Mouse (Mus musculus) neural tube, embryonic 13.5 days (tissue): ENCODE results near the gene Mef2d. TPM values are rescaled to one million over a fixed set of nuclear protein-coding genes. Genes with fewer than 3 reads are reported as not detected.

Experiments used
- ATAC-seq: fragments of 200-750 bp; cut with Nextera tagmentation; 2 replicates; pipeline ENCODE4 v1.8.0; 2017; ENCODE audit warnings: low read depth, mild to moderate bottlenecking, moderate TSS enrichment, moderate library complexity
- H3K27ac ChIP-seq: fragments of 300-500 bp; sonication (generic); replicated peaks from 2 replicates; pipeline ENCODE4 v1.5.1; 2015; ENCODE audit warnings: moderate library complexity, mild to moderate bottlenecking, inconsistent platforms
- H3K27me3 ChIP-seq: fragments of 300-500 bp; sonication (generic); 2 replicates; pipeline ENCODE4 v1.6.1; 2015; ENCODE audit warnings: mild to moderate bottlenecking, inconsistent platforms
- H3K36me3 ChIP-seq: fragments of 300-500 bp; sonication (generic); 2 replicates; pipeline ENCODE4 v1.6.1; 2015; ENCODE audit warnings: mild to moderate bottlenecking, inconsistent platforms
- H3K4me1 ChIP-seq: fragments of 300-500 bp; sonication (generic); replicated peaks from 2 replicates; pipeline ENCODE4 v1.6.1; 2015; ENCODE audit warnings: inconsistent platforms
- H3K4me2 ChIP-seq: fragments of 300-500 bp; sonication (generic); 2 replicates; pipeline ENCODE4 v1.6.1; 2015; ENCODE audit warnings: inconsistent platforms, mild to moderate bottlenecking, moderate library complexity
- H3K4me3 ChIP-seq: fragments of 300-500 bp; sonication (generic); 2 replicates; pipeline ENCODE4 v1.5.1; 2015; ENCODE audit warnings: mild to moderate bottlenecking, inconsistent platforms
- H3K9ac ChIP-seq: fragments of 300-500 bp; sonication (generic); 2 replicates; pipeline ENCODE4 v1.6.1; 2015; ENCODE audit warnings: moderate library complexity, mild to moderate bottlenecking, inconsistent platforms
- H3K9me3 ChIP-seq: fragments of 300-500 bp; sonication (generic); 2 replicates; pipeline ENCODE4 v1.6.1; 2016; ENCODE audit warnings: inconsistent platforms
- WGBS: fragments of 180-500 bp; shearing (Covaris S2); methylation state at CpG from one replicate; pipeline ENCODE4 v1.1.7; 2015; 5-methylcytosine and 5-hydroxymethylcytosine counted together
- polyA plus RNA-seq: library from polyadenylated mRNA; unstranded; fragments of >200 nt; fragmentation: Nextera tagmentation; extraction: Ambion mirVana; gene quantifications from 2 replicates; pipeline ENCODE4 v1.2.1, GENCODE M21; 2015

The Mef2d gene
- polyA plus RNA-seq, 1 experiment from 2014 or later, result 15.9 TPM

- Histone ChIP-seq H3K36me3 (0 out of 2 replicates have a peak, but pooled peaks cover 3% of the 10 kb centered on the region), H3K27me3 (peaks cover 82% of the 10 kb centered on the region), H3K4me2 (peak overlapping the region; percentile 88), H3K27ac (peak overlapping the region; percentile 98), H3K4me1 (peaks cover 74% of the 10 kb centered on the region), H3K9ac (peak overlapping the region; percentile 98), H3K4me3 (peak overlapping the region; percentile 82), H3K9me3 (no peaks in the 10 kb centered on the region)
- ATAC-seq, result peak; percentile 24
- WGBS, result under 1% methylated on average over 14 of the region's 14 CpGs
Measured at GRCm38 (mm10) chr3:88206901-88207371, 64.8 kb downstream of the Mef2d start.

- H3K27me3 ChIP-seq, result peaks cover 82% of the 10 kb centered on the region
- H3K36me3 ChIP-seq, result 0 out of 2 replicates have a peak, but pooled peaks cover 3% of the 10 kb centered on the region
- peak overlapping the region; percentile 98 for H3K9ac ChIP-seq
- peak overlapping the region; percentile 98 for H3K27ac ChIP-seq
- WGBS, result under 1% methylated on average over 15 of the region's 15 CpGs
- H3K4me3 ChIP-seq, result peak overlapping the region; percentile 82
- no peak for ATAC-seq
- H3K4me2 ChIP-seq, result peak overlapping the region; percentile 88
- H3K9me3 ChIP-seq, result no peaks in the 10 kb centered on the region
- peaks cover 74% of the 10 kb centered on the region for H3K4me1 ChIP-seq
Measured at GRCm38 (mm10) chr3:88207451-88208100, 65.4 kb downstream of the Mef2d start.

DNA sequence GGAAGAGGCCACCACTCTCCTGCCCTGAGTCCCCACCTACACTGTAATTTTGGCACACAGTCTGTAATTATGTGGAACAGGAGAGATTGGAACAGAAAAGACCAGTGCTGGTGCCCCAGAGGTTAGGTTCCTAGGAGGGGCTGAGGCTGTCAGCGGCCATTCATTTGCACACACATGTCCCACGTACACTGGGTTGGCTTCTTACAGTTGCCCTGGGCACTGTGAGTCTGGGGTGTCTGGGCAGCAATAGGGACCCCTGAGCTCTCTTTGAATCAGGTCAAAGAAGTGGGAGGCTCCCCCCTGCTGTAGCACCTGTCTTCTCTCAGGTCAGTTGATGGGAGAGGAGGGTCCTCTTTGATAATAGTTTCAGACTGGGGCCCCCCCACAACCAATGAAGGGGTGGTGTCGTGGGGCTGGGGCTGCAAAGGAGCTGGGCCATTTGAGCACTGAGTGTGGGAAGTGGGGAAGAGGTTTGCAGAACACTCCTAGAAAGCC, 66.1 kb downstream of the Mef2d start:
- Histone ChIP-seq H3K4me1 (peaks cover 73% of the 10 kb centered on the region), H3K4me3 (peak overlapping the region; percentile 82), H3K27ac (peak overlapping the region; percentile 98), H3K36me3 (0 out of 2 replicates have a peak, but pooled peaks cover 3% of the 10 kb centered on the region), H3K9ac (peak overlapping the region; percentile 98), H3K4me2 (peak overlapping the region; percentile 88), H3K27me3 (peaks cover 82% of the 10 kb centered on the region), H3K9me3 (no peaks in the 10 kb centered on the region)
- WGBS, result 3% methylated on average over 3 of the region's 3 CpGs
- ATAC-seq, result no peak

- ATAC-seq, result no peak
- 2% methylated on average over 6 of the region's 6 CpGs for WGBS
- H3K4me1 ChIP-seq, result peaks cover 67% of the 10 kb centered on the region
- peak overlapping the region; percentile 98 for H3K27ac ChIP-seq
- 0 out of 2 replicates have a peak, but pooled peaks cover 3% of the 10 kb centered on the region for H3K36me3 ChIP-seq
- H3K4me2 ChIP-seq, result peak overlapping the region; percentile 88
- H3K4me3 ChIP-seq, result peak overlapping the region; percentile 82
- no peaks in the 10 kb centered on the region for H3K9me3 ChIP-seq
- peaks cover 72% of the 10 kb centered on the region for H3K27me3 ChIP-seq
- H3K9ac ChIP-seq, result peak overlapping the region; percentile 98
Measured at GRCm38 (mm10) chr3:88209306-88209705, 67.1 kb downstream of the Mef2d start.

DNA sequence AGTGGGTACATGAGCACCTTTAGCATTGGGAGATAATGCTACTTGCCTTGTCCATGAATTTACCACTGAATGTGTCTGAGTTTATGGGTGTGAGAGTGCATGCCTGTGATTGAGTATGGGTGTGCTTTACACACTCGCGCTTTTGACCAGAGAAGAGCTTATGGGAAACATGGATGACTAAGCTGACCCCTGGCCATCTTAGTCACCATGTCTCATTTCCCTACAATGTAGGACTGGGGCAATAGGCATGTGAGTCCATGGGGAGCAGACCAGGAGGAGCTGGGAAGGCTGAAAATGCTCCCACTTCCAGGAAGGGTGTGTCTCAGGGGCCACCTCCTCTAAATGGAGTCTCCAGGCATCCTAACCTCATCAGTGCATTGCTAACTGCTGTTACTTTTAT, 67.9 kb downstream of the Mef2d start:
- Histone ChIP-seq H3K4me2 (peak overlapping the region; percentile 88), H3K27ac (peak overlapping the region; percentile 98), H3K9ac (peak overlapping the region; percentile 98), H3K9me3 (no peaks in the 10 kb centered on the region), H3K27me3 (peaks cover 64% of the 10 kb centered on the region), H3K4me1 (peaks cover 66% of the 10 kb centered on the region), H3K4me3 (peak overlapping the region; percentile 82), H3K36me3 (0 out of 2 replicates have a peak, but pooled peaks cover 10% of the 10 kb centered on the region)
- ATAC-seq, result no peak
- 10% methylated on average over 2 of the region's 2 CpGs for WGBS

- peak overlapping the region; percentile 98 for H3K9ac ChIP-seq
- 9% methylated on average over 2 of the region's 2 CpGs for WGBS
- H3K9me3 ChIP-seq, result no peaks in the 10 kb centered on the region
- peaks cover 56% of the 10 kb centered on the region for H3K27me3 ChIP-seq
- peaks cover 66% of the 10 kb centered on the region for H3K4me1 ChIP-seq
- ATAC-seq, result no peak
- peak overlapping the region; percentile 98 for H3K27ac ChIP-seq
- peaks cover 17% of the 10 kb centered on the region for H3K36me3 ChIP-seq
- peak overlapping the region; percentile 82 for H3K4me3 ChIP-seq
- peak overlapping the region; percentile 88 for H3K4me2 ChIP-seq
Measured at GRCm38 (mm10) chr3:88210918-88211317, 68.7 kb downstream of the Mef2d start.

DNA sequence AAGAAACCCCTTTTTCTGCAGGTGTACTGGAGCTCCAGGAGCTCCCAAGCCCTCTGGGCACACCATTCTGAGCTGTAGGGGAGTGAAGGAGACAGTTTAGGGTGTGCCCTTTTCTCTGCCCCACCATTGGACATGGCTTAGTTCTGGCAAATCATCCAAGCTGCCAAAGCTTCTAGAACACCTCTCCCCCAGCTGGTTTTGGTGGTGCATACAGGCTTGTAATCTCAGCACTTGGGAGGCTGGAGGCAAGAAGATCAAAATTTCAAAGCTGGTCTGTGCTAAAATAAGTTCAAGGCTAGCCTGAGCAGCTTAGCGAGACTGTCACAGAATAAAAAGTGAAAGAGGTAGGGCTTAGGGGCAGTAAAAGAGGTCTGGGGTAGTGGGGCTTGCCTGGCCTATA, 70.2 kb downstream of the Mef2d start:
- Histone ChIP-seq H3K27ac (peak overlapping the region; percentile 98), H3K9ac (peak overlapping the region; percentile 98), H3K27me3 (peaks cover 58% of the 10 kb centered on the region), H3K4me3 (peak overlapping the region; percentile 82), H3K9me3 (no peaks in the 10 kb centered on the region), H3K4me1 (peaks cover 66% of the 10 kb centered on the region), H3K36me3 (peaks cover 20% of the 10 kb centered on the region), H3K4me2 (peak overlapping the region; percentile 88)
- no peak for ATAC-seq
- 0% methylated on average over 1 of the region's 1 CpGs for WGBS

DNA sequence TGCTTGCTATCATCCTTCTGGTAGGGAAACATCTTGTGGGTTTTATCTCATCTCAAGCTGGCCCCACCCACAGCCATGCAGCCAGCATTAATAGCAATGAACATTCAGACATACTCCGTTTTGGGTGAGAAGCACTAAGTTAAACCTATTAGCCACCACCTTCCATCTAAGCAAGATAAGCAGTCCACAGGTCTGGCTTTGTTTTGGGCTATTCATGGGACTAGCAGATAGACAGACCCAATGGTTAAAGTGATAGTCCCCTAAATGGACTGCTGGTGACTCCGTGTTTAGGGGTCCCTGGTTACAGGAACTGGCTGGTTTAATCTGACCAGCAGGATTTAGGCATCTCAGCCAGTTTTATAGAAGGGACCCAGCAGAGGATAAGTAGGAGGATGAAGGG, 70.8 kb downstream of the Mef2d start:
- Histone ChIP-seq H3K36me3 (peaks cover 20% of the 10 kb centered on the region), H3K9me3 (no peaks in the 10 kb centered on the region), H3K9ac (peak overlapping the region; percentile 98), H3K27ac (peak overlapping the region; percentile 98), H3K4me3 (peak overlapping the region; percentile 82), H3K4me1 (peaks cover 71% of the 10 kb centered on the region), H3K4me2 (peak overlapping the region; percentile 88), H3K27me3 (peaks cover 58% of the 10 kb centered on the region)
- 12% methylated on average over 2 of the region's 2 CpGs for WGBS
- ATAC-seq, result no peak

GRCm38 (mm10) chr3:88214197-88214938, 72.2 kb downstream of the Mef2d start:
- peak overlapping the region; percentile 82 for H3K4me3 ChIP-seq
- H3K36me3 ChIP-seq, result peaks cover 20% of the 10 kb centered on the region
- peak; percentile 88 for ATAC-seq
- H3K4me2 ChIP-seq, result peak overlapping the region; percentile 88
- H3K9ac ChIP-seq, result peak overlapping the region; percentile 98
- H3K4me1 ChIP-seq, result peaks cover 84% of the 10 kb centered on the region
- 1% methylated on average over 42 of the region's 42 CpGs for WGBS
- H3K9me3 ChIP-seq, result no peaks in the 10 kb centered on the region
- H3K27ac ChIP-seq, result peak overlapping the region; percentile 98
- H3K27me3 ChIP-seq, result peaks cover 59% of the 10 kb centered on the region

DNA sequence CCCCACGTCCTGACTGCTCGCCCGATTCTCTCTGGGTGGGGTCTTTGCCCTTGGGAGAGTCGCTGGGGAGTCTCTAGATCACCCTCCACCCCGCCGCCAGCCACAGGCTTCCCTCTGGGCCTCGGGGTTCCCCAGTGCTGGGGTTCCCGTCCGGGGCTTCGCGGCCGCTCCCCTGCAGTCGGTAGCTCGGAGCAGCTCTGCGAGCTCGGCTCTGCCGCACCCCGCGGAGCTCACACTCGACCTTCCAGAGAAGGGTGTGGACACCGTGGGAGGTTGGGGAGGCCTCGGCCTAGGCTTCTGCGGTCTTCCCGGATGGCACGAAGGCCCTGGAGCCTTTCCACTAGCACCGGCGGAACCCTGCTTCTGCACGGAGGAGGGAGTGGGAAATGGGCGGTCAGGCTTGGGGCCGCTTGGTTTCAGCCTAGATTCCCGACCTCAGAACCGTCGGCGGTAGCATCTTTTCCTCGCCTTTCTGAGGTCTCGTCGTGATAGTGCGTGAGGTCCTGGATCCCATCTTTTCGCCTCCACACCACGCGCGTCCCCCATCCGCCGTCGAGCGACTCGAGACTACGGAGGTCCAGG, 72.9 kb downstream of the Mef2d start:
- peak overlapping the region; percentile 88 for H3K4me2 ChIP-seq
- 1% methylated on average over 48 of the region's 48 CpGs for WGBS
- H3K27ac ChIP-seq, result peak overlapping the region; percentile 98
- no peaks in the 10 kb centered on the region for H3K9me3 ChIP-seq
- H3K36me3 ChIP-seq, result peaks cover 22% of the 10 kb centered on the region
- peak; percentile 16; the same call in 1 of the 2 replicates for ATAC-seq
- H3K4me1 ChIP-seq, result peaks cover 86% of the 10 kb centered on the region
- peak overlapping the region; percentile 82 for H3K4me3 ChIP-seq
- H3K9ac ChIP-seq, result peak overlapping the region; percentile 98
- H3K27me3 ChIP-seq, result peaks cover 58% of the 10 kb centered on the region

- Histone ChIP-seq H3K9ac (peak overlapping the region; percentile 98), H3K4me1 (peaks cover 86% of the 10 kb centered on the region), H3K4me2 (peak overlapping the region; percentile 88), H3K4me3 (peak overlapping the region; percentile 82), H3K27me3 (peaks cover 58% of the 10 kb centered on the region), H3K27ac (peak overlapping the region; percentile 98), H3K36me3 (peaks cover 28% of the 10 kb centered on the region), H3K9me3 (no peaks in the 10 kb centered on the region)
- no peak for ATAC-seq
- under 1% methylated on average over 22 of the region's 23 CpGs for WGBS
Measured at GRCm38 (mm10) chr3:88215553-88216004, 73.4 kb downstream of the Mef2d start.
